8 mouse cellular contexts compared by ENCODE assay signal in the genomic region with DNA sequence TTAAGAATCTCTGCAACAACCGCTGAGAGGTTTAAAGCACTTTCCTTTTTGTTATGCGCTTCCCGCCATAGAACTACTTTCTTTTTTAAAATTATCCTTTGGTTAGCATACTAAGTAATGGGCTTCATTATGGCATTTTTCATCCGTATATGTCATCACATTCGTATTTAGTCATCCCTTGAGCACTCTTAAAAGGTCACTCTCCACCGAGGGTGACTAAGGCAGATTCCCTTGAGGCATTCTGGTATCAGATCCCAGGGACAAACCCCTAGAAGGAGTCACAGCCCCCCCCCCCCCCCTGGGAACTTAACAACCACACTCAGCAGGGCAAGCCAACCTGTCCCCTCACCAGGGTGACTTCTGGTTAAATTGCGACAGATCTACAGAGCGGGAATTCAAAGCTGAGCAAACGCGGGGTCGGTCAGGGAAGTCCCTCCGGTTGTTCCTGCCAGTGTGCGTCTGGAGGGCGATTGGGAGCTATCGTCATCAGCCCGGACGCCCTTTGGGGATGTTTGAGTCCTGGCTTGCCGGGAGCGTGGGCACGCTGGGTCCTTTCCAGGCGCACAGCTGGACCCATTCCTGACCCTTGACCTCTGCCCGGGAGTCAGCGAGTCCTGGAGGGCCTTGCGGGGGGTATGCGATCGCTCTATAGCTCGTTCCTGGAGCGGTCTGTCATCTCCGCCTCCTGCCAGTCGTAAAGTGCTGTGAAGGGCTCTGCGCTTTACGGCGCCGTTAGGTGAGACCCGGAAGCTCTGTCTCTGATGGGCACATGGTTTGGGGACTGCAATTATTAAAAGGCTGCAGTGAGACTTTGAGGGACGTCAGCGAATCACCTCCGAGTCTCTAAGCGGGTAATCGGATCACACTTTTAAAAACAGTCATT. TPM values are rescaled to one million over a fixed set of nuclear protein-coding genes. Genes with fewer than 3 reads are reported as not detected.
DNase-seq lines count a peak whose midpoint lies in the region; ATAC-seq and TF ChIP-seq lines count a peak whose summit lies in the region.

A gene (plus strand): TSS at position 411 of the 883 bp plus-strand sequence.

- peak; percentile 63 to 95; a peak in 3 of 4 replicates for TF ChIP-seq POLR2A in MEL (IDR thresholded peaks at IDR 0.05; ENCODE audit: control insufficient read depth in 1 of 2, insufficient read depth in 1 of 2, low read depth in 1 of 2, low read length in 2 of 2, poor library complexity in 1 of 2)
- peak; percentile 76 for TF ChIP-seq POLR2A in cerebellum, adult 2 months (IDR thresholded peaks at IDR 0.05; ENCODE audit: borderline replicate concordance, insufficient read depth, low read length)

- peak within 1 kb of the TSS; percentile 94 for H3K9ac ChIP-seq in MEL (ENCODE audit: control insufficient read depth, low read depth, low read length, poor library complexity, severe bottlenecking)
- H3K9ac ChIP-seq in forebrain, postnatal 0 days, result peak within 1 kb of the TSS; percentile 64
- H3K9ac ChIP-seq in lung, embryonic 16.5 days (ENCODE audit: low read length), result peak within 1 kb of the TSS; percentile 81

- WGBS in cerebellum, adult 2 months, result under 1% methylated on average over 40 of the region's 40 CpGs
- WGBS in forebrain, postnatal 0 days, result 2% methylated on average over 40 of the region's 40 CpGs
- under 1% methylated on average over 40 of the region's 40 CpGs for WGBS in lung, embryonic 16.5 days

- peak; percentile 97 for DNase-seq in MEL (ENCODE audit: low read depth, low spot score)
- peak; percentile 92 to 95 for DNase-seq in cerebellum, adult 2 months
- peak; percentile 95 for DNase-seq in forebrain, postnatal 0 days
- DNase-seq in layer of hippocampus, adult 9-10 months (ENCODE audit: low spot score), result peak; percentile 87
- DNase-seq in ovary, postnatal 10 days (ENCODE audit: low spot score), result peak; percentile 82
- peak; percentile 77 to 79 for DNase-seq in thymus, postnatal 10 days (ENCODE audit: low spot score in 2 of 2)

- TF ChIP-seq EP300 in MEL (IDR thresholded peaks at IDR 0.05; ENCODE audit: low read depth in 1 of 2, low read length in 2 of 2), result peak in 1 of 2 experiments; percentile 28; a peak in 1 of 4 replicates

- H3K4me3 ChIP-seq in MEL (ENCODE audit: control insufficient read depth in 1 of 2, insufficient read depth in 1 of 2, low read depth in 2 of 2, low read length in 2 of 2), result peak within 1 kb of the TSS; percentile 82 to 98
- peak within 1 kb of the TSS; percentile 86 for H3K4me3 ChIP-seq in cerebellum, adult 2 months (replicated peaks; ENCODE audit: insufficient read depth, low read depth, low read length)
- H3K4me3 ChIP-seq in forebrain, postnatal 0 days (ENCODE audit: low read depth, low read length), result peak within 1 kb of the TSS; percentile 54
- H3K4me3 ChIP-seq in lung, embryonic 16.5 days (ENCODE audit: low read length), result peak within 1 kb of the TSS; percentile 84

- ATAC-seq in forebrain, postnatal 0 days, result peak; percentile 98
- ATAC-seq in hematopoietic stem cell, adult 5-6 weeks (replicated peaks in 1 of 2; ENCODE audit: insufficient read depth in 1 of 2, low FRiP score in 2 of 2, low TSS enrichment in 1 of 2, low read depth in 1 of 2, poor library complexity in 2 of 2, severe bottlenecking in 2 of 2), result peak; percentile 96 to 97
- ATAC-seq in lung, embryonic 16.5 days (ENCODE audit: low read depth), result peak; percentile 94

- H3K4me2 ChIP-seq in forebrain, postnatal 0 days (ENCODE audit: low read depth), result peak within 1 kb of the TSS; percentile 60
- H3K4me2 ChIP-seq in lung, embryonic 16.5 days (ENCODE audit: low read depth, low read length), result peak within 1 kb of the TSS; percentile 62

- peaks cover 21% of the 10 kb centered on the region for H3K79me2 ChIP-seq in MEL (ENCODE audit: control insufficient read depth, insufficient read depth, low read length, poor library complexity)

- H3K9me3 ChIP-seq in MEL (replicated peaks; ENCODE audit: insufficient read depth, low read length), result no peaks in the 10 kb centered on the region
- H3K9me3 ChIP-seq in forebrain, postnatal 0 days (ENCODE audit: low read length), result no peaks in the 10 kb centered on the region
- H3K9me3 ChIP-seq in lung, embryonic 16.5 days (ENCODE audit: control insufficient read depth, low read length), result no peaks in the 10 kb centered on the region

- H3K27me3 ChIP-seq in MEL (ENCODE audit: control insufficient read depth in 1 of 2, insufficient read depth in 2 of 2, low read length in 2 of 2), result no peaks in the 10 kb centered on the region
- no peaks in the 10 kb centered on the region for H3K27me3 ChIP-seq in cerebellum, adult 2 months (ENCODE audit: control insufficient read depth, insufficient read depth, low read length)
- H3K27me3 ChIP-seq in forebrain, postnatal 0 days (ENCODE audit: insufficient read depth, low read length), result no peaks in the 10 kb centered on the region
- no peaks in the 10 kb centered on the region for H3K27me3 ChIP-seq in lung, embryonic 16.5 days (ENCODE audit: control insufficient read depth, insufficient read depth, low read depth, low read length)

- H3K27ac ChIP-seq in MEL (ENCODE audit: control insufficient read depth, low read depth, low read length), result peak within 1 kb of the TSS; percentile 68
- peak within 1 kb of the TSS; percentile 83 for H3K27ac ChIP-seq in cerebellum, adult 2 months (ENCODE audit: insufficient read depth, low read length)
- peak within 1 kb of the TSS; percentile 75 for H3K27ac ChIP-seq in forebrain, postnatal 0 days (ENCODE audit: low read depth, low read length)
- H3K27ac ChIP-seq in lung, embryonic 16.5 days (ENCODE audit: low read length), result peak within 1 kb of the TSS; percentile 78

- no peak; the same call in 1 of the 2 replicates for TF ChIP-seq RAD21 in MEL (IDR thresholded peaks at IDR 0.05; ENCODE audit: low read depth, low read length)

- H3K4me1 ChIP-seq in MEL (ENCODE audit: control insufficient read depth in 1 of 2, insufficient read depth in 2 of 2, low read length in 2 of 2), result peaks cover 2 to 9% of the 10 kb centered on the region in 2 experiments; a peak in 3 of 4 replicates
- H3K4me1 ChIP-seq in cerebellum, adult 2 months (ENCODE audit: control insufficient read depth, insufficient read depth, low read length), result no peaks in the 10 kb centered on the region
- H3K4me1 ChIP-seq in forebrain, postnatal 0 days (ENCODE audit: insufficient read depth), result 0 out of 2 replicates have a peak, but pooled peaks cover 3% of the 10 kb centered on the region
- peaks cover 5% of the 10 kb centered on the region for H3K4me1 ChIP-seq in lung, embryonic 16.5 days (replicated peaks; ENCODE audit: control insufficient read depth, insufficient read depth, low read length)

- H3K36me3 ChIP-seq in MEL (ENCODE audit: control insufficient read depth in 1 of 2, insufficient read depth in 2 of 2, low read length in 2 of 2), result peaks cover 10 to 26% of the 10 kb centered on the region in 2 experiments
- no peaks in the 10 kb centered on the region for H3K36me3 ChIP-seq in forebrain, postnatal 0 days (ENCODE audit: insufficient read depth)
- H3K36me3 ChIP-seq in lung, embryonic 16.5 days (ENCODE audit: control insufficient read depth, insufficient read depth, low read length), result no peaks in the 10 kb centered on the region

- TF ChIP-seq CTCF in MEL (IDR thresholded peaks at IDR 0.05 in 2 of 3, conservative IDR thresholded peaks at IDR 0.05 in 1 of 3; ENCODE audit: control insufficient read depth in 1 of 3, insufficient read depth in 1 of 3, low read depth in 2 of 3, low read length in 3 of 3, poor library complexity in 1 of 3, severe bottlenecking in 1 of 3), result no peak
- TF ChIP-seq CTCF in cerebellum, adult 2 months (IDR thresholded peaks at IDR 0.05; ENCODE audit: borderline replicate concordance, insufficient read depth, low read depth, low read length), result no peak
- TF ChIP-seq CTCF in forebrain, postnatal 0 days (IDR thresholded peaks at IDR 0.05; ENCODE audit: low read depth), result no peak; the same call in 1 of the 2 replicates

TF ChIP-seq in MEL, 35 proteins besides CTCF, POLR2A, EP300 and RAD21 (continues in another document):
- TF ChIP-seq ETS1 (IDR thresholded peaks at IDR 0.05; ENCODE audit: low read depth, low read length) (peak; percentile 49; the same call in 1 of the 2 replicates), MYC (IDR thresholded peaks at IDR 0.05; ENCODE audit: low read depth, low read length) (peak; percentile 100), BHLHE40 (IDR thresholded peaks at IDR 0.05; ENCODE audit: borderline replicate concordance, low read depth, low read length) (no peak), MXI1 (IDR thresholded peaks at IDR 0.05; ENCODE audit: low read depth, low read length) (peak; percentile 100), TCF12 (IDR thresholded peaks at IDR 0.05; ENCODE audit: low read depth, low read length) (peak; percentile 87), MAX (IDR thresholded peaks at IDR 0.05; ENCODE audit: low read length) (peak; percentile 99), NELFE (IDR thresholded peaks at IDR 0.05; ENCODE audit: low read depth, low read length) (peak; percentile 93), MYB (IDR thresholded peaks at IDR 0.05; ENCODE audit: low read depth, low read length) (peak; percentile 68), CHD1 (IDR thresholded peaks at IDR 0.05; ENCODE audit: low read depth, low read length) (no peak), MAFK (IDR thresholded peaks at IDR 0.05; ENCODE audit: borderline replicate concordance, low read depth, low read length) (no peak), GABPA (IDR thresholded peaks at IDR 0.05; ENCODE audit: low read depth, low read length) (no peak), ZMIZ1 (IDR thresholded peaks at IDR 0.05; ENCODE audit: low read depth, low read length) (peak; percentile 50), NRF1 (IDR thresholded peaks at IDR 0.05; ENCODE audit: insufficient read depth, low read depth, low read length, poor library complexity, severe bottlenecking) (no peak), POLR2AphosphoS2 (IDR thresholded peaks at IDR 0.05; ENCODE audit: low read length) (peak; percentile 82), ELF1 (IDR thresholded peaks at IDR 0.05; ENCODE audit: low read depth, low read length) (peak; percentile 99), KAT2A (conservative IDR thresholded peaks at IDR 0.05; ENCODE audit: low read depth, low read length) (peak; percentile 94), USF2 (IDR thresholded peaks at IDR 0.05; ENCODE audit: borderline replicate concordance in 1 of 2, insufficient read depth in 1 of 2, low read depth in 1 of 2, low read length in 2 of 2) (no peak)

RNA-seq across cellular contexts. Expression of the gene that starts here (rescaled TPM):
- total RNA-seq in MEL (2012; rRNA removed), result 45.8 and 48.6 TPM in 2 replicates
- polyA plus RNA-seq in MEL (2012; ENCODE audit: insufficient read depth in 1 of 2, insufficient read length in 2 of 2, low read depth in 1 of 2, low replicate concordance in 2 of 2, missing spikeins in 1 of 2), result 10 to 100 TPM in 1 of 2 experiments, not detected in 1; 34.9 TPM
- 11.4 and 12.2 TPM in 2 replicates for polyA plus RNA-seq in cerebellum, adult 2 months (2012; rRNA removed)
- 16.8 and 20.0 TPM in 2 replicates for total RNA-seq in forebrain, postnatal 0 days (2014; rRNA removed)
- polyA plus RNA-seq in forebrain, postnatal 0 days (2015; fragmentation: Nextera tagmentation; extraction: Ambion mirVana), result 19.4 and 20.1 TPM in 2 replicates
- 63.8 and 127 TPM in 2 replicates for total RNA-seq in hematopoietic stem cell, adult 5-6 weeks (2017)
- polyA plus RNA-seq in lung, embryonic 16.5 days (2015; fragmentation: Nextera tagmentation; extraction: Ambion mirVana), result 21.2 and 22.5 TPM in 2 replicates

Comparison
In these comparisons a context has a peak if more than half of its experiments do, and no peak if none do; other contexts are left out.
1. Peak in every context shown above with its lines: DNase-seq, ATAC-seq, H3K4me3 ChIP-seq and H3K27ac ChIP-seq.